Mouse (Mus musculus) adrenal gland, postnatal 14 days (tissue): ENCODE measurements around the gene Klra1. TPM values are rescaled to one million over a fixed set of nuclear protein-coding genes. Genes with fewer than 3 reads are reported as not detected.
"Not testable (repeated sequence)": the region's sequence is repeated elsewhere in the genome, so short reads cannot be mapped to it uniquely, and the experiment has no call there.

Source experiments
- DNase-seq: peaks from one replicate; pipeline ENCODE4 v3.0.0; 2021; ENCODE audit warnings: mixed read lengths
- long read RNA-seq, 2 experiments: library from polyadenylated mRNA; stranded (forward); transcript quantifications; one replicate each; pipeline ENCODE4 v2.0.0; 2021
- total RNA-seq: library from RNA; stranded (reverse); gene quantifications from 2 replicates; pipeline ENCODE4 v1.2.3, GENCODE M21; 2021

Gene Klra1
- not detected in 2 replicates for total RNA-seq
- long read RNA-seq, experiment 1 = 0 reads
- long read RNA-seq, experiment 2 = 0 reads

DNA sequence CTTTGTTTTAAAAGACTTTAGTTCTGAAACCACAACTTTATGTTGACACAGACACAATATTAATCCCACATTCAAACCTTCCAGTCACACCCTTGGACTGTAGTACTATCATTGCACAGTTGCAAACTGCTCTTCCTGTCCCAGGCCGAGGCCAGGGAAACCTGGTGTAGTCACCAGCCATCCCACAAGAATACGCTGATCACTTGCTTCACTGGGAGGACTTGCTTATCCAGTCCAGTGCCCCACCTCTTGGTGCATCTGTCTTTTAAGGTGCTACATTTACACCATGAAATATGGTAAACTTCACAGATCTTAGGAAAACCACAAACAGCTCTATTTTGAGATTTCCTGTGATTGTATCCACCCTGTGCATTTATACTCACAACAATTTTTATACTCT lies at the start of gene Klra1:
Klra1 (minus strand) TSS at position 125 of the 400 bp plus-strand sequence.
- no peak for DNase-seq

DNA sequence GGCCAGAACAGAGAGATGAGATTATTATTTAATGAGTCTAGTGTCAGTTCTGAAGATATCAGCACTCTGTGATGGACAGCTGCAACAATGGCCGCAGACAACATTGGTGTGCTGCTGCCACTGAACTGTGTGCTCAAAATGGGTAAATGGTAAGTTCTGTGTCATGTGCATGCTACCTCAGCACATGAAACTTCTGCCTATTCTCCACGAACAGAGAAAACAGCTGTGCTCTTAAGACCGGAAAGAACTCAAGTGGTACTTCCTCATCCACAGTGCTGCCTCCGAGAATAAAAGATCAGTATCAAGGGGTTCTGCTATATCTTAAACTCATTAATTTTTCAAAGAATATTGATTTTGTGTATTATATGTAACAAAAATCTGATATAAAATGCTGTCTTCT lies 42.8 kb upstream of the Klra1 start:
- no peak for DNase-seq

DNA sequence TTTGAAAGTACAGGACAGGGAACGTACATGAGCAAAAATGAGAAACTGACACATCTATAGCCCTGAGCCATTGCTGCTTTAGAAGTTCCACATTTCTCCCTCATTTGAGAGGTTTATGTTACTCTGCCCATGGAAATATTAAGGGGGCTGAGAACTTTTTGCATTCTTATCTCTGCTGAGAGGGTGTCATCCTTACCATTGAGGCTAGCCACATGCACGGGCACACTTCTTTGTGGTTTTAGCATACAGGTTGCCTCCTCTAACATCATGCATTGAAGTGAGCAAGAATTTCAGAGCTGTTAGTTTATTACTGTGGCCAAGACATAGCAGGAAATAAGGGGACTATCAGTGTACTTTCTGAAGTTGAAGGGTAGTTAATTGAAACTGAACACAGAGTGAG lies 32.5 kb upstream of the Klra1 start:
- no peak for DNase-seq

DNA sequence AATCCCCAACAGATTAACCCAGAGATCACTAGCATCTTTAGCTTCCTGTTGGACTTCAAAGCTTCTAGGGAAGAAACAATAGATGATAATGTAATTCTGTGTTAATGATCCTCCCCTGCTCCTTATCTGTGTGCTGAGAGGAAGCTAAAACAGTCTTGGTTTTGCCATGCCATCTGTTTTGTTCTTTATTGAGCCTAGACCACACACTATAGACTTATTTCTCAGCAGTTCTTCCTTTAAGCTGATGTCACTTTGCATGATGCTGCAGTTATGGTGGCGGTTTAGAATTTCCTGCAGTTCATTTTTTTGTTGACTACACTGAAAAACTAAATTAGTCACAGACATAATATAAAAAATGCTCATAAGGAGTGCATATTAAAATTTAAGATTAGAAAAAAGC lies 18.2 kb upstream of the Klra1 start:
- no peak for DNase-seq

DNA sequence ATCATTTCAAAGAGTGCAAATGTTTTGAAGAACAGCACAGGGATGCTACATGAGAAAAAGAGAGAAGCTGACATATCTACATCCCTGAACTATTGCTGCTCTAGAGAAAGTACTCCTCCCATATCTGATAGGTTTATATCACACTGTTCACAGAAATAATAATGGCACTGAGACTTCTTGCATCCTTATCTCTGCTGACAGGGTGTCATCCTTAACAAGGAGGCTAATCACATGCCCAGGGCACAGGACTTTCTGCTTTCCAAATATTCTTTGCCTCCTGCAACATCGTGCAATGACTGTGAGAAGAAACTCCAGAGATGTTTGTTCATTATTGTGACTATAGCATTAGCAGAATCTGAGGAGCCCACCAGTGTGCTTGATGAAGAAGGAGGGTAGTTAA lies 871 bp downstream of the Klra1 start:
- no peak for DNase-seq

DNA sequence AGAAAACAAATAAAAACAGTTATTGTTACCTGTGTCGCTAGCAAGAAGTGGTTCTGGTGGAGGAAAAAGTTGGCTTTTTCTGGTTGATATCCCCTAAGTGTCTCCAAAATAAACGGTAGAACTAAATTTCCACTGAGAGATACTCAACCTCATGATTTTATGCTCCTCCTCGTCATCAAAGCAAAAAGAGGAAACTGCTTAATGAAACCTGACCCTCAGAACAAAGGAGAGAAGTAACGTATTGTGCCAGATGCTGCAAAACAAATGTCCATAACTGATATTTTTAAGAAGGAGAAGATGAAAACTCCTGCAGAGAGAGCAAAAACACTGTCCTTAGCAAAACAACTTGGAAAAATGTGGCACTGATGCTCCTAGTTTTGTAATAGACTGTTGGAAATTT lies 4.3 kb downstream of the Klra1 start:
- no peak for DNase-seq

DNA sequence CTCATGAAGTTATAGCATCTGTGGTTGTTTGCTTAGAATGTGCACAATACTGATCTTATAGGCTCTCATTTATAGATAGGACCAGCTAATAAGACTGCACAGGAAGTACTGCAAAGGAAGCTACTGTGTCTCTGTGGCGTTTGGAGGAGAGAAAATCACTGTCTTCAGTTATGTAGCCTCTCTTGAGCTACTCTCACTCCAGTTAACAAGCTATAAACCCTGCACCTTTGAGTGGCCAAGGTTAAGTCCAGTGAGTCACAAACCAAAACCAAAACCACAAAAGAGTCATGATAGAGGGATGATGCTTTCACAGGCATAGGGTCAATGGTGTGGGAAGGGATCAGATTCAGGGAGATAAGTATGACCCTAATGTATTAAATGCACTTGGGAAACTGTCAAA lies 41.3 kb downstream of the Klra1 start:
- DNase-seq = not testable (repeated sequence)

DNA sequence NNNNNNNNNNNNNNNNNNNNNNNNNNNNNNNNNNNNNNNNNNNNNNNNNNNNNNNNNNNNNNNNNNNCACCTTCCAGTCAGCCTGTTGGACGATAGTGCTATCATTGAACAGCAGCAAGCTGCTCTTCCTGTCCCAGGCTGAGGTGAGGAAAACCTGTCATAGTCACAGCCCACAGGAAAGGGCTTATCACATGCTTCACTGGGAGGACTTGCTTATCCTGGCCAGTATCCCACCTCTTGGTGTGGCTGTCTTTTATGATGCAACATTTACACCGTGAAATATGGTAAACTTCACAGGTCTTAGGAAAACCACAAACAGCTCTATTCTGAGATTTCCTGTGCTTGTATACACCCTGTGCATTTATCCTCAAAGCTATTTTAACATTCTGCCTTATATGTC lies 44.7 kb downstream of the Klra1 start:
- DNase-seq = not testable (repeated sequence)

DNA sequence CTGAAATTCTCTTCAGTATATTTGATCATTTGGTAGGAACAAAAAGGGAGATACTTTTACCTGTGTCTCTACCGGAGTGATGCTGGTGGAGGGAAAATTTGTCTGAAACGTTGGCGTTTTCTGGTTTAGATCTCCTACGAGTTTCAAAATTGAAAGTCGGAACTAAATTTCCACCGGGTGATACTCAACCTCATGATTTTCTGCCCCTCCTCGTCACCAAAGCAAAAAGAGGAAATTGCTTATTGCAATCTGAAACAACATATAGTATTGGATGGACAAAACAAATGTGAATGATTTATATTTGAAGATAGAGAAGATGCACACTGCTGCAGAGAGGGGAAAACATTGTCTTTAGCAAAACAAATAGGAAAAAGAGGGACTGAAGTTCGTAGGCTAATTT lies 49.3 kb downstream of the Klra1 start, which contains the start of gene Klra3:
Klra3 (minus strand) TSS at position 164 of the 400 bp plus-strand sequence.
- no peak for DNase-seq

Other genes with a start within 250 kb of the Klra1 start
- not detected in 2 replicates for gene Klra9, start 193.8 kb downstream of the Klra1 start, total RNA-seq
- gene Klra7, start 153.6 kb downstream of the Klra1 start, total RNA-seq = not detected in 2 replicates
- gene Klra10, start 104.9 kb downstream of the Klra1 start, total RNA-seq = not detected in 2 replicates
- not detected in 2 replicates for gene Klra3, start 49.3 kb downstream of the Klra1 start, total RNA-seq